Mouse (Mus musculus) neural tube, embryonic 11.5 days (tissue): ENCODE results near the gene Krtap13. TPM values are rescaled to one million over a fixed set of nuclear protein-coding genes. Genes with fewer than 3 reads are reported as not detected.

ENCODE experiments used
- ATAC-seq: fragments of 200-750 bp; cut with Nextera tagmentation; 2 replicates; pipeline ENCODE4 v1.8.0; 2017; ENCODE audit warnings: moderate number of reproducible peaks, mild to moderate bottlenecking, moderate TSS enrichment, moderate library complexity; ENCODE audit not compliant: insufficient read depth, low FRiP score, low TSS enrichment
- DNase-seq: peaks from one replicate; pipeline ENCODE4 v3.0.0-alpha.2; 2015; ENCODE audit warnings: low spot score
- H3K27ac ChIP-seq: fragments of 300-500 bp; sonication (generic); 2 replicates; pipeline ENCODE4 v1.5.1; 2014; ENCODE audit warnings: low read depth, mild to moderate bottlenecking, low read length
- H3K27me3 ChIP-seq: fragments of 300-500 bp; sonication (generic); 2 replicates; pipeline ENCODE4 v1.6.1; 2014; ENCODE audit warnings: mild to moderate bottlenecking, low read length, mixed read lengths; ENCODE audit not compliant: control insufficient read depth, insufficient read depth
- H3K36me3 ChIP-seq: fragments of 300-500 bp; sonication (generic); 2 replicates; pipeline ENCODE4 v1.6.1; 2014; ENCODE audit warnings: mild to moderate bottlenecking, low read length, moderate library complexity, mixed read lengths; ENCODE audit not compliant: control insufficient read depth, insufficient read depth
- H3K4me1 ChIP-seq: fragments of 300-500 bp; sonication (generic); 2 replicates; pipeline ENCODE4 v1.6.1; 2014; ENCODE audit warnings: low read length, mixed read lengths; ENCODE audit not compliant: control insufficient read depth, insufficient read depth
- H3K4me2 ChIP-seq: fragments of 300-500 bp; sonication (generic); 2 replicates; pipeline ENCODE4 v1.6.1; 2014; ENCODE audit warnings: low read depth, mild to moderate bottlenecking, moderate library complexity
- H3K4me3 ChIP-seq: fragments of 300-500 bp; sonication (generic); 2 replicates; pipeline ENCODE4 v1.5.1; 2014; ENCODE audit warnings: low read depth, low read length
- H3K9ac ChIP-seq: fragments of 300-500 bp; sonication (generic); 2 replicates; pipeline ENCODE4 v1.6.1; 2014; ENCODE audit warnings: mild to moderate bottlenecking, low read length
- H3K9me3 ChIP-seq: fragments of 300-500 bp; sonication (generic); 2 replicates; pipeline ENCODE4 v1.6.1; 2016; ENCODE audit warnings: low read length; ENCODE audit not compliant: control insufficient read depth
- WGBS: fragments of 180-500 bp; shearing (Covaris S2); extraction: QIAGEN DNeasy Blood & Tissue Kit; methylation state at CpG from one replicate; pipeline ENCODE4 v1.1.7; 2014; 5-methylcytosine and 5-hydroxymethylcytosine counted together
- polyA plus RNA-seq: library from polyadenylated mRNA; unstranded; fragments of >200 nt; fragmentation: Nextera tagmentation; extraction: Ambion mirVana; gene quantifications from 2 replicates; pipeline ENCODE4 v1.2.1, GENCODE M21; 2014

Krtap13 gene
- polyA plus RNA-seq, 1 experiment from 2014 or later = not detected

GRCm38 (mm10) chr16:88720031-88720430 is 31.4 kb downstream of the Krtap13 start:
- WGBS = 26% methylated on average over 1 of the region's 1 CpGs
- no peaks in the 10 kb centered on the region for H3K4me1 ChIP-seq
- H3K27ac ChIP-seq = no peak overlapping the region
- no peak for DNase-seq
- ATAC-seq = no peak
- no peak overlapping the region for H3K4me2 ChIP-seq
- no peaks in the 10 kb centered on the region for H3K9me3 ChIP-seq
- no peaks in the 10 kb centered on the region for H3K27me3 ChIP-seq
- no peak overlapping the region for H3K4me3 ChIP-seq
- H3K36me3 ChIP-seq = no peaks in the 10 kb centered on the region
- H3K9ac ChIP-seq = no peak overlapping the region

- ATAC-seq = no peak
- Histone ChIP-seq H3K4me1 (no peaks in the 10 kb centered on the region), H3K9ac (no peak overlapping the region), H3K36me3 (no peaks in the 10 kb centered on the region), H3K4me3 (no peak overlapping the region), H3K27me3 (no peaks in the 10 kb centered on the region), H3K9me3 (no peaks in the 10 kb centered on the region), H3K27ac (no peak overlapping the region), H3K4me2 (no peak overlapping the region)
- DNase-seq = no peak
Measured at GRCm38 (mm10) chr16:88716549-88716948, 34.9 kb downstream of the Krtap13 start.

GRCm38 (mm10) chr16:88711245-88711644 is 40.2 kb downstream of the Krtap13 start:
- H3K4me2 ChIP-seq = no peak overlapping the region
- H3K27ac ChIP-seq = no peak overlapping the region
- no peaks in the 10 kb centered on the region for H3K9me3 ChIP-seq
- DNase-seq = no peak
- H3K9ac ChIP-seq = no peak overlapping the region
- no peaks in the 10 kb centered on the region for H3K27me3 ChIP-seq
- H3K36me3 ChIP-seq = no peaks in the 10 kb centered on the region
- ATAC-seq = no peak
- WGBS = 91% methylated on average over 6 of the region's 6 CpGs
- H3K4me3 ChIP-seq = no peak overlapping the region
- no peaks in the 10 kb centered on the region for H3K4me1 ChIP-seq

GRCm38 (mm10) chr16:88710757-88711156 is 40.7 kb downstream of the Krtap13 start:
- ATAC-seq = no peak
- H3K4me2 ChIP-seq = no peak overlapping the region
- H3K4me1 ChIP-seq = no peaks in the 10 kb centered on the region
- no peak overlapping the region for H3K4me3 ChIP-seq
- 85% methylated on average over 4 of the region's 4 CpGs for WGBS
- no peak overlapping the region for H3K9ac ChIP-seq
- no peaks in the 10 kb centered on the region for H3K9me3 ChIP-seq
- no peaks in the 10 kb centered on the region for H3K36me3 ChIP-seq
- DNase-seq = no peak
- H3K27ac ChIP-seq = no peak overlapping the region
- H3K27me3 ChIP-seq = no peaks in the 10 kb centered on the region

- no peaks in the 10 kb centered on the region for H3K4me1 ChIP-seq
- H3K36me3 ChIP-seq = no peaks in the 10 kb centered on the region
- H3K27ac ChIP-seq = no peak within 1 kb of the TSS
- ATAC-seq (no peak), DNase-seq (no peak)
- H3K9me3 ChIP-seq = no peaks in the 10 kb centered on the region
- no peak within 1 kb of the TSS for H3K4me2 ChIP-seq
- no peak within 1 kb of the TSS for H3K9ac ChIP-seq
- no peak within 1 kb of the TSS for H3K4me3 ChIP-seq
- whole genome bisulfite sequencing = 89% methylated on average over 10 of the region's 10 CpGs
- no peaks in the 10 kb centered on the region for H3K27me3 ChIP-seq
Measured at GRCm38 (mm10) chr16:88707496-88708012, 43.9 kb downstream of the Krtap13 start, which contains the start of gene 2310061N02Rik. Gene 2310061N02Rik, minus strand, starts transcription at chr16:88707962.

- ATAC-seq = no peak
- Histone ChIP-seq H3K4me1 (no peaks in the 10 kb centered on the region), H3K9ac (no peak overlapping the region), H3K27me3 (no peaks in the 10 kb centered on the region), H3K9me3 (no peaks in the 10 kb centered on the region), H3K4me3 (no peak overlapping the region), H3K27ac (no peak overlapping the region), H3K4me2 (no peak overlapping the region), H3K36me3 (no peaks in the 10 kb centered on the region)
- DNase-seq = no peak
- 61% methylated on average over 4 of the region's 4 CpGs for WGBS
Measured at GRCm38 (mm10) chr16:88701072-88701864, 50.2 kb downstream of the Krtap13 start.

Other genes starting within 250 kb of the Krtap13 start
- gene Cldn17, start 244.7 kb downstream of the Krtap13 start, polyA plus RNA-seq = not detected in 2 replicates
- 1.3 and 1.4 TPM in 2 replicates for gene Cldn8, start 188.5 kb downstream of the Krtap13 start, polyA plus RNA-seq
- gene Krtap24-1, start 139.4 kb downstream of the Krtap13 start, polyA plus RNA-seq = not detected in 2 replicates
- not detected in 2 replicates for gene 2310079G19Rik, start 124.0 kb downstream of the Krtap13 start, polyA plus RNA-seq
- not detected in 2 replicates for gene Krtap26-1, start 103.8 kb downstream of the Krtap13 start, polyA plus RNA-seq
- gene Krtap27-1, start 80.0 kb downstream of the Krtap13 start, polyA plus RNA-seq = not detected in 2 replicates
- gene 2310061N02Rik, start 43.7 kb downstream of the Krtap13 start, polyA plus RNA-seq = not detected in 2 replicates
- not detected in 2 replicates for gene Krtap13-1, start 22.8 kb downstream of the Krtap13 start, polyA plus RNA-seq
- gene 2310034C09Rik, start 7.2 kb upstream of the Krtap13 start, polyA plus RNA-seq = not detected in 2 replicates
- gene 2310057N15Rik, start 22.6 kb upstream of the Krtap13 start, polyA plus RNA-seq = not detected in 2 replicates
- not detected in 2 replicates for gene Gm5965, start 26.3 kb upstream of the Krtap13 start, polyA plus RNA-seq
- not detected in 2 replicates for gene Gm20741, start 60.6 kb upstream of the Krtap13 start, polyA plus RNA-seq
- gene Krtap15, start 68.6 kb upstream of the Krtap13 start, polyA plus RNA-seq = not detected in 2 replicates
- gene Krtap14, start 74.5 kb upstream of the Krtap13 start, polyA plus RNA-seq = not detected in 2 replicates
- gene Krtap19-1, start 117.8 kb upstream of the Krtap13 start, polyA plus RNA-seq = not detected in 2 replicates
- gene Krtap19-2, start 122.6 kb upstream of the Krtap13 start, polyA plus RNA-seq = not detected in 2 replicates
- gene Krtap19-3, start 126.4 kb upstream of the Krtap13 start, polyA plus RNA-seq = not detected in 2 replicates
- gene Krtap19-4, start 133.5 kb upstream of the Krtap13 start, polyA plus RNA-seq = not detected in 2 replicates
- not detected in 2 replicates for gene Krtap19-5, start 144.8 kb upstream of the Krtap13 start, polyA plus RNA-seq
- gene Krtap19-9b, start 180.6 kb upstream of the Krtap13 start, polyA plus RNA-seq = not detected in 2 replicates
- not detected in 2 replicates for gene Krtap16-3, start 211.2 kb upstream of the Krtap13 start, polyA plus RNA-seq